Mouse (Mus musculus): ENCODE data around the gene Plod1. TPM values are rescaled to one million over a fixed set of nuclear protein-coding genes. Genes with fewer than 3 reads are reported as not detected.

The Plod1 gene
- total and polyA plus RNA-seq, 3 experiments = 7.2 to 20.8 TPM; not detected in 1

- Histone ChIP-seq H3K4me3 (ENCODE audit: control insufficient read depth in 1 of 2, insufficient read depth in 1 of 2, low read depth in 2 of 2, low read length in 2 of 2) (peak within 1 kb of the TSS; percentile 77 to 96), H3K79me2 (ENCODE audit: control insufficient read depth, insufficient read depth, low read length, poor library complexity) (peaks cover 34% of the 10 kb centered on the region), H3K9ac (ENCODE audit: control insufficient read depth, low read depth, low read length, poor library complexity, severe bottlenecking) (peak within 1 kb of the TSS; percentile 86), H3K36me3 (ENCODE audit: control insufficient read depth in 1 of 2, insufficient read depth in 2 of 2, low read length in 2 of 2) (peaks cover 0 to 12% of the 10 kb centered on the region in 2 experiments; a peak in 3 of 4 replicates), H3K9me3 (replicated peaks; ENCODE audit: insufficient read depth, low read length) (no peaks in the 10 kb centered on the region), H3K27ac (ENCODE audit: control insufficient read depth, low read depth, low read length) (peak within 1 kb of the TSS; percentile 67), H3K4me1 (ENCODE audit: control insufficient read depth in 1 of 2, insufficient read depth in 2 of 2, low read length in 2 of 2) (peaks cover 7 to 34% of the 10 kb centered on the region in 2 experiments), H3K27me3 (ENCODE audit: control insufficient read depth in 1 of 2, insufficient read depth in 2 of 2, low read length in 2 of 2) (no peaks in the 10 kb centered on the region)
- DNase-seq (ENCODE audit: low read depth, low spot score) = peak; percentile 92
- TF ChIP-seq EP300 (IDR thresholded peaks at IDR 0.05; ENCODE audit: low read depth in 1 of 2, low read length in 2 of 2) = no peak; a peak in 1 of 4 replicates
- no peak for TF ChIP-seq GABPA (IDR thresholded peaks at IDR 0.05; ENCODE audit: low read depth, low read length)
- no peak for TF ChIP-seq E2F4 (IDR thresholded peaks at IDR 0.05; ENCODE audit: borderline replicate concordance, low read depth, low read length)
- TF ChIP-seq MXI1 (IDR thresholded peaks at IDR 0.05; ENCODE audit: low read depth, low read length) = peak; percentile 80
- TF ChIP-seq BHLHE40 (IDR thresholded peaks at IDR 0.05; ENCODE audit: borderline replicate concordance, low read depth, low read length) = no peak
- peak; percentile 67 for TF ChIP-seq KAT2A (conservative IDR thresholded peaks at IDR 0.05; ENCODE audit: low read depth, low read length)
- no peak for TF ChIP-seq CHD2 (IDR thresholded peaks at IDR 0.05; ENCODE audit: low read length)
- TF ChIP-seq ZKSCAN1 (IDR thresholded peaks at IDR 0.05; ENCODE audit: low read depth, low read length) = no peak
- TF ChIP-seq MYC (IDR thresholded peaks at IDR 0.05; ENCODE audit: low read depth, low read length) = peak; percentile 73
- TF ChIP-seq POLR2AphosphoS5 (IDR thresholded peaks at IDR 0.05; ENCODE audit: borderline replicate concordance, low read depth, low read length) = no peak
- peak; percentile 61; the same call in 1 of the 2 replicates for TF ChIP-seq TCF12 (IDR thresholded peaks at IDR 0.05; ENCODE audit: low read depth, low read length)
- no peak for TF ChIP-seq JUND (IDR thresholded peaks at IDR 0.05; ENCODE audit: low read depth, low read length)
- peak; percentile 76 for TF ChIP-seq SIN3A (IDR thresholded peaks at IDR 0.05; ENCODE audit: low read length)
- no peak for TF ChIP-seq MAFK (IDR thresholded peaks at IDR 0.05; ENCODE audit: borderline replicate concordance, low read depth, low read length)
- no peak for TF ChIP-seq MYB (IDR thresholded peaks at IDR 0.05; ENCODE audit: low read depth, low read length)
- TF ChIP-seq HCFC1 (IDR thresholded peaks at IDR 0.05; ENCODE audit: low read depth, low read length) = peak; percentile 84
- TF ChIP-seq ZNF384 (IDR thresholded peaks at IDR 0.05; ENCODE audit: low read depth, low read length) = peak; percentile 44; the same call in 1 of the 2 replicates
- TF ChIP-seq POLR2A (IDR thresholded peaks at IDR 0.05; ENCODE audit: control insufficient read depth in 1 of 2, insufficient read depth in 1 of 2, low read depth in 1 of 2, low read length in 2 of 2, poor library complexity in 1 of 2) = peak; percentile 69 to 71; a peak in 3 of 4 replicates
- no peak for TF ChIP-seq TAL1 (IDR thresholded peaks at IDR 0.05; ENCODE audit: low read length)
- TF ChIP-seq CHD1 (IDR thresholded peaks at IDR 0.05; ENCODE audit: low read depth, low read length) = 0 out of 2 replicates have a peak, but pooled peaks have one; percentile 65
- no peak for TF ChIP-seq USF2 (IDR thresholded peaks at IDR 0.05; ENCODE audit: borderline replicate concordance in 1 of 2, insufficient read depth in 1 of 2, low read depth in 1 of 2, low read length in 2 of 2)
- TF ChIP-seq ZC3H11A (IDR thresholded peaks at IDR 0.05; ENCODE audit: low read depth, low read length) = no peak
- peak; percentile 84 for TF ChIP-seq NELFE (IDR thresholded peaks at IDR 0.05; ENCODE audit: low read depth, low read length)
- no peak for TF ChIP-seq MEF2A (IDR thresholded peaks at IDR 0.05; ENCODE audit: extremely low read depth, insufficient replicate concordance, low read depth, low read length, poor library complexity, severe bottlenecking)
- TF ChIP-seq ELF1 (IDR thresholded peaks at IDR 0.05; ENCODE audit: low read depth, low read length) = peak; percentile 79
- no peak for TF ChIP-seq SMC3 (IDR thresholded peaks at IDR 0.05; ENCODE audit: low read depth, low read length)
- no peak for TF ChIP-seq RAD21 (IDR thresholded peaks at IDR 0.05; ENCODE audit: low read depth, low read length)
- peak; percentile 63 for TF ChIP-seq MAX (IDR thresholded peaks at IDR 0.05; ENCODE audit: low read length)
- no peak for TF ChIP-seq CTCF (IDR thresholded peaks at IDR 0.05 in 2 of 3, conservative IDR thresholded peaks at IDR 0.05 in 1 of 3; ENCODE audit: control insufficient read depth in 1 of 3, insufficient read depth in 1 of 3, low read depth in 2 of 3, low read length in 3 of 3, poor library complexity in 1 of 3, severe bottlenecking in 1 of 3)
- peak; percentile 70 for TF ChIP-seq ZMIZ1 (IDR thresholded peaks at IDR 0.05; ENCODE audit: low read depth, low read length)
- TF ChIP-seq POLR2AphosphoS2 (IDR thresholded peaks at IDR 0.05; ENCODE audit: low read length) = peak; percentile 44; the same call in 1 of the 2 replicates
- 0 out of 2 replicates have a peak, but pooled peaks have one; percentile 15 for TF ChIP-seq NRF1 (IDR thresholded peaks at IDR 0.05; ENCODE audit: insufficient read depth, low read depth, low read length, poor library complexity, severe bottlenecking)
- no peak for TF ChIP-seq RCOR1 (IDR thresholded peaks at IDR 0.05; ENCODE audit: low read depth, low read length)
- peak; percentile 75 for TF ChIP-seq MAZ (IDR thresholded peaks at IDR 0.05; ENCODE audit: low read depth, low read length)
- no peak for TF ChIP-seq USF1 (IDR thresholded peaks at IDR 0.05; ENCODE audit: low read depth, low read length)
- TF ChIP-seq UBTF (IDR thresholded peaks at IDR 0.05; ENCODE audit: borderline replicate concordance, insufficient read depth, low read depth, low read length) = no peak
- TF ChIP-seq TBP (IDR thresholded peaks at IDR 0.05; ENCODE audit: low read depth, low read length) = no peak
Observed at GRCm38 (mm10) chr4:147940576-147941044, 4.0 kb upstream of the Plod1 start, which contains the start of gene 2510039O18Rik. Gene 2510039O18Rik (plus strand): TSS chr4:147940895.

Measured in MEL (cell line).